Mouse (Mus musculus) lung, embryonic 16.5 days (tissue): ENCODE data around the gene Disp1. TPM values are rescaled to one million over a fixed set of nuclear protein-coding genes. Genes with fewer than 3 reads are reported as not detected.

Experiments
- ATAC-seq: fragments of 200-750 bp; cut with Nextera tagmentation; 2 replicates; pipeline ENCODE4 v1.8.0; 2017; ENCODE audit warnings: low read depth, mild to moderate bottlenecking, moderate library complexity
- H3K27ac ChIP-seq: fragments of 300-500 bp; sonication (generic); 2 replicates; pipeline ENCODE4 v1.5.1; 2014; ENCODE audit warnings: mild to moderate bottlenecking, control low read depth, low read length
- H3K27me3 ChIP-seq: fragments of 300-500 bp; sonication (generic); 2 replicates; pipeline ENCODE4 v1.6.1; 2014; ENCODE audit warnings: low read depth, low read length, mixed read lengths; ENCODE audit not compliant: control insufficient read depth, insufficient read depth
- H3K36me3 ChIP-seq: fragments of 300-500 bp; sonication (generic); 2 replicates; pipeline ENCODE4 v1.6.1; 2014; ENCODE audit warnings: low read length; ENCODE audit not compliant: control insufficient read depth, insufficient read depth
- H3K4me1 ChIP-seq: fragments of 300-500 bp; sonication (generic); replicated peaks from 2 replicates; pipeline ENCODE4 v1.6.1; 2014; ENCODE audit warnings: low read length, mixed read lengths; ENCODE audit not compliant: control insufficient read depth, insufficient read depth
- H3K4me2 ChIP-seq: fragments of 300-500 bp; sonication (generic); 2 replicates; pipeline ENCODE4 v1.6.1; 2014; ENCODE audit warnings: low read depth, low read length, control low read depth
- H3K4me3 ChIP-seq: fragments of 300-500 bp; sonication (generic); 2 replicates; pipeline ENCODE4 v1.5.1; 2014; ENCODE audit warnings: mild to moderate bottlenecking, low read length, control low read depth
- H3K9ac ChIP-seq: fragments of 300-500 bp; sonication (generic); 2 replicates; pipeline ENCODE4 v1.6.1; 2014; ENCODE audit warnings: low read length, control low read depth
- H3K9me3 ChIP-seq: fragments of 300-500 bp; sonication (generic); 2 replicates; pipeline ENCODE4 v1.6.1; 2016; ENCODE audit warnings: low read length; ENCODE audit not compliant: control insufficient read depth
- WGBS: fragments of 180-500 bp; shearing (Covaris S2); extraction: QIAGEN DNeasy Blood & Tissue Kit; methylation state at CpG from one replicate; pipeline ENCODE4 v1.1.7; 2014; 5-methylcytosine and 5-hydroxymethylcytosine counted together
- polyA plus RNA-seq: library from polyadenylated mRNA; unstranded; fragments of >200 nt; fragmentation: Nextera tagmentation; extraction: Ambion mirVana; gene quantifications from 2 replicates; pipeline ENCODE4 v1.2.1, GENCODE M21; 2015

The Disp1 gene
- polyA plus RNA-seq, result 7.8 and 8.9 TPM in 2 replicates

GRCm38 (mm10) chr1:183220796-183221718 lies at the start of gene Disp1:
Gene Disp1, minus strand, starts transcription at chr1:183221522.
- peak within 1 kb of the TSS; percentile 77 for H3K4me2 ChIP-seq
- H3K9me3 ChIP-seq, result no peaks in the 10 kb centered on the region
- no peaks in the 10 kb centered on the region for H3K27me3 ChIP-seq
- no peaks in the 10 kb centered on the region for H3K36me3 ChIP-seq
- peak; percentile 91 for ATAC-seq
- H3K27ac ChIP-seq, result peak within 1 kb of the TSS; percentile 45; the same call in 1 of the 2 replicates
- H3K4me1 ChIP-seq, result peaks cover 6% of the 10 kb centered on the region; the same call in 1 of the 2 replicates
- H3K4me3 ChIP-seq, result peak within 1 kb of the TSS; percentile 85
- H3K9ac ChIP-seq, result peak within 1 kb of the TSS; percentile 97
- 2% methylated on average over 56 of the region's 56 CpGs for WGBS

GRCm38 (mm10) chr1:183267666-183268065 lies 46.3 kb upstream of the Disp1 start:
- Histone ChIP-seq H3K27ac (no peak overlapping the region), H3K27me3 (no peaks in the 10 kb centered on the region), H3K9me3 (no peaks in the 10 kb centered on the region), H3K36me3 (no peaks in the 10 kb centered on the region), H3K9ac (no peak overlapping the region), H3K4me3 (no peak overlapping the region), H3K4me2 (no peak overlapping the region), H3K4me1 (no peaks in the 10 kb centered on the region)
- ATAC-seq, result no peak
- WGBS, result 62% methylated on average over 6 of the region's 6 CpGs

GRCm38 (mm10) chr1:183265921-183266467 lies 44.7 kb upstream of the Disp1 start:
- Histone ChIP-seq H3K9ac (0 out of 2 replicates have a peak overlapping the region, but pooled peaks have one; percentile 1), H3K4me1 (no peaks in the 10 kb centered on the region), H3K27ac (no peak overlapping the region), H3K4me3 (no peak overlapping the region), H3K27me3 (no peaks in the 10 kb centered on the region), H3K36me3 (no peaks in the 10 kb centered on the region), H3K9me3 (no peaks in the 10 kb centered on the region), H3K4me2 (no peak overlapping the region)
- 0 out of 2 replicates have a peak, but pooled peaks have one; percentile 15 for ATAC-seq
- 39% methylated on average over 14 of the region's 14 CpGs for WGBS

GRCm38 (mm10) chr1:183264145-183265008 lies 43.1 kb upstream of the Disp1 start:
- 60% methylated on average over 13 of the region's 13 CpGs for WGBS
- H3K4me1 ChIP-seq, result no peaks in the 10 kb centered on the region
- H3K4me2 ChIP-seq, result no peak overlapping the region
- H3K4me3 ChIP-seq, result no peak overlapping the region
- H3K9ac ChIP-seq, result no peak overlapping the region
- H3K36me3 ChIP-seq, result no peaks in the 10 kb centered on the region
- H3K9me3 ChIP-seq, result no peaks in the 10 kb centered on the region
- ATAC-seq, result peak; percentile 36; the same call in 1 of the 2 replicates
- no peak overlapping the region for H3K27ac ChIP-seq
- H3K27me3 ChIP-seq, result no peaks in the 10 kb centered on the region

- H3K4me2 ChIP-seq, result no peak overlapping the region
- H3K9me3 ChIP-seq, result no peaks in the 10 kb centered on the region
- no peak overlapping the region for H3K27ac ChIP-seq
- 48% methylated on average over 10 of the region's 10 CpGs for WGBS
- no peaks in the 10 kb centered on the region for H3K4me1 ChIP-seq
- H3K36me3 ChIP-seq, result no peaks in the 10 kb centered on the region
- H3K9ac ChIP-seq, result no peak overlapping the region
- no peak overlapping the region for H3K4me3 ChIP-seq
- ATAC-seq, result no peak
- no peaks in the 10 kb centered on the region for H3K27me3 ChIP-seq
Measured at GRCm38 (mm10) chr1:183252574-183252973, 31.3 kb upstream of the Disp1 start.

- Histone ChIP-seq H3K9ac (no peak overlapping the region), H3K4me3 (no peak overlapping the region), H3K9me3 (no peaks in the 10 kb centered on the region), H3K36me3 (no peaks in the 10 kb centered on the region), H3K27me3 (no peaks in the 10 kb centered on the region), H3K4me1 (no peaks in the 10 kb centered on the region), H3K27ac (no peak overlapping the region), H3K4me2 (no peak overlapping the region)
- WGBS, result 48% methylated on average over 2 of the region's 2 CpGs
- no peak for ATAC-seq
Measured at GRCm38 (mm10) chr1:183251818-183252217, 30.5 kb upstream of the Disp1 start.

- Histone ChIP-seq H3K9me3 (no peaks in the 10 kb centered on the region), H3K36me3 (no peaks in the 10 kb centered on the region), H3K9ac (no peak overlapping the region), H3K4me1 (no peaks in the 10 kb centered on the region), H3K27ac (no peak overlapping the region), H3K4me2 (no peak overlapping the region), H3K4me3 (no peak overlapping the region), H3K27me3 (no peaks in the 10 kb centered on the region)
- 62% methylated on average over 4 of the region's 4 CpGs for WGBS
- no peak for ATAC-seq
Measured at GRCm38 (mm10) chr1:183250612-183251011, 29.3 kb upstream of the Disp1 start.

GRCm38 (mm10) chr1:183248144-183248543 lies 26.8 kb upstream of the Disp1 start:
- Histone ChIP-seq H3K27me3 (no peaks in the 10 kb centered on the region), H3K4me3 (no peak overlapping the region), H3K27ac (no peak overlapping the region), H3K36me3 (no peaks in the 10 kb centered on the region), H3K9me3 (no peaks in the 10 kb centered on the region), H3K9ac (no peak overlapping the region), H3K4me2 (no peak overlapping the region), H3K4me1 (no peaks in the 10 kb centered on the region)
- WGBS, result 16% methylated on average over 1 of the region's 1 CpGs
- ATAC-seq, result no peak
